Mouse (Mus musculus) hindbrain, embryonic 10.5 days (tissue): ENCODE results near the gene Babam1. TPM values are rescaled to one million over a fixed set of nuclear protein-coding genes. Genes with fewer than 3 reads are reported as not detected.

ENCODE experiments used
- DNase-seq: peaks from one replicate; pipeline ENCODE4 v3.0.0-alpha.2; 2017; ENCODE audit warnings: low spot score
- H3K27ac ChIP-seq: fragments of 300-500 bp; sonication (generic); 2 replicates; pipeline ENCODE4 v1.5.1; 2016; ENCODE audit warnings: mild to moderate bottlenecking, moderate library complexity
- H3K27me3 ChIP-seq: fragments of 300-500 bp; sonication (generic); 2 replicates; pipeline ENCODE4 v1.6.1; 2016; ENCODE audit warnings: mild to moderate bottlenecking; ENCODE audit not compliant: poor library complexity, insufficient read depth, severe bottlenecking
- H3K36me3 ChIP-seq: fragments of 300-500 bp; sonication (generic); 2 replicates; pipeline ENCODE4 v1.6.1; 2016; ENCODE audit warnings: mild to moderate bottlenecking, moderate library complexity
- H3K4me1 ChIP-seq: fragments of 300-500 bp; sonication (generic); replicated peaks from 2 replicates; pipeline ENCODE4 v1.6.1; 2016; ENCODE audit warnings: mild to moderate bottlenecking
- H3K4me3 ChIP-seq: fragments of 300-500 bp; sonication (generic); 2 replicates; pipeline ENCODE4 v1.5.1; 2016; ENCODE audit warnings: mild to moderate bottlenecking, moderate library complexity
- H3K9me3 ChIP-seq: fragments of 300-500 bp; sonication (generic); 2 replicates; pipeline ENCODE4 v1.6.1; 2016; ENCODE audit warnings: mild to moderate bottlenecking, moderate library complexity
- WGBS: fragments of 180-500 bp; shearing (Covaris S2); methylation state at CpG from one replicate; pipeline ENCODE4 v1.1.7; 2016; 5-methylcytosine and 5-hydroxymethylcytosine counted together
- polyA plus RNA-seq: library from polyadenylated mRNA; unstranded; fragments of >200 nt; fragmentation: Nextera tagmentation; extraction: Ambion mirVana; gene quantifications from 2 replicates; pipeline ENCODE4 v1.2.1, GENCODE M21; 2016

Gene Babam1
- polyA plus RNA-seq, 1 experiment from 2014 or later = 121 TPM

DNA sequence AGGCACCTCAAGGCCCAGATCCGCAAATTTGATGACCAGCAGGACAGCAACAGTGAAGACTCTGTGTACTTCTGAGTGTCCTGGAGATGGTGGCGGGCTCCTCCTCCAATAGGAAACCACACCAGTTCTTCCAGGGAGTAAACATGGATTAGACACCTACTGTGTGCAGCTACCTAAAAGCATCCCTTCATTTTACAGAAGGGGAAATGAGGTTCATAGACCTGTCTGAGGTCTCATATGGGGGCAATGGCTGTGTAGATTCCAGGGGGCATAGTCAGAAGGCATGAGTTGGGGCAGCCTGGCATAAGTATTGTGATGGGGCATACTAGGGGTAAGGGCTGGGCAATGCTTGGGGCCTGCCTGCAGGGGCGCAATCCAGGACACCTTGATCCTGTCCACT is 23.7 kb upstream of the Babam1 start:
- Histone ChIP-seq H3K4me3 (peak overlapping the region; percentile 14; the same call in 1 of the 2 replicates), H3K36me3 (peaks cover 83% of the 10 kb centered on the region), H3K4me1 (peaks cover 55% of the 10 kb centered on the region), H3K27ac (no peak overlapping the region), H3K27me3 (peaks cover 9% of the 10 kb centered on the region; the same call in 1 of the 2 replicates), H3K9me3 (no peaks in the 10 kb centered on the region)
- no peak for DNase-seq
- WGBS = 89% methylated on average over 3 of the region's 3 CpGs

DNA sequence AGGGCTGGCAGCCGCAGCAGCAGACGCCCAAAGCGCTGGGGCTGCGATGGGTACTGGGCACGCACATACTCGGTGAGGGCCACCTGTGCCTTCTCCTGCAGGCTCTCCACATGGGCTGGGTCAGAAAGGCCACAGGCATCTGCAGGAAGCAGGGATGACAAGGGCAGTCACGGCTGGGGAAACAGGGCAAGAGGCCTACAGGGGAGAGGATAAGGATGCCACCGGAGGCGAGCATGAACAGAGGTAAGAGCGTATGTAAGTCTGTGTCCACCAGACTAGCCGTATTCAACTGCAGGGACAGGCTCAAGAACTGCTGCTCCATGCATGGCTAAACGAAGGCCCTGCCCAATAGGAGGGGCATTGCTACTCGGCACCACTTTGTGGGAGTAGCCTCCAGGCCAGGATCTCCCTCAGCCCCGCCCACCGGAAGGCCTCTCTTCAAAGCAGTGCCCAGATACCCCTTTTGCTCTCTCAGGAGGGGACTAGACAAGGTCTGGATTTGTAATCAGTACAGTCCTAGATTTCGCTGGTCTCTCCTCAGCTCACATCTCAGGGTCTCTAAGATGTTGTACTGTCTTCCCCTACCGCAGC is 21.9 kb upstream of the Babam1 start:
- peaks cover 9% of the 10 kb centered on the region; the same call in 1 of the 2 replicates for H3K27me3 ChIP-seq
- H3K9me3 ChIP-seq = no peaks in the 10 kb centered on the region
- 72% methylated on average over 17 of the region's 17 CpGs for WGBS
- H3K4me3 ChIP-seq = peak overlapping the region; percentile 98; the same call in 1 of the 2 replicates
- DNase-seq = no peak
- H3K36me3 ChIP-seq = peaks cover 81% of the 10 kb centered on the region
- H3K4me1 ChIP-seq = peaks cover 61% of the 10 kb centered on the region
- peak overlapping the region; percentile 81; the same call in 1 of the 2 replicates for H3K27ac ChIP-seq

DNA sequence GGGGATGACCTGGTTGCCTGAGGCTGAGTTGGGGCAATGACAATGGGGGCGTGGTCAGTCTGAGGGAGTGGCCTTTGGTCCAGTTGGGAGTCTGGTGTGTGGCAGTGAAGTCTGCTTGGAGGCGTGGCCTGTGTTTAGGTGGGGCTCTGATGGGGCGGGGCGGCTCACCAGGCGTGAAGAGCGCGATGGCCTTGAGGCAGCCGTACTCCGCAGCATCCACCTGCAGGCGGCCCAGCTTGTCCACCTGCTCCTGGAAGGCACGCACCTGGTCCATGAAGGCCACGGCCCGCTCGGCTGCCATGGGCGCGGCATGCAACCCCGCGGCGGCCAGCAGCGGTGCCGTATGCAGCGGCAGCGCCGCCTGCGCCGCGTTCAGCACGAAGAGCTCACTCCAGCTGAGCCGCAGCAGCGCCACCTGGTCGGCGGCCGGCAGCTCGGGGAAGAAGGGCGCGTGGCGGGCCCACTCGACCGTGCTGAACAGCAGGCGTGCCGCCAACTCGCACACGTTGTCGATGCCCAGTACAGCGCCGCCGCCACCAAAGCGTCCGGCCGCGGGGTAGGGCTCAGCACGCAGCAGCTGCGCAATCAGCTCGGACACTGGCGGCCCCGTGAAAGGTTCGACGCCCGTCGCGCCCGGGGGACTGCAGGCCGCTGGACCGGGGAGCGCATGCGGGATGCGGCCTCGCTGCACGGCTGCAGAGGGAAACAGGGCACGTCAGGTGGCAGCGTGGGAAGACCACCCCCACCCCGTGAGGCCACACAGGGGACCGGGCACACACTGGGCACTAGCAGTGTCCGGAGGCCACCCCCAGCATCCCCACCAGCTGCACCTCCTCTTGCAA is 20.9 kb upstream of the Babam1 start:
- Histone ChIP-seq H3K4me3 (peak overlapping the region; percentile 98), H3K9me3 (no peaks in the 10 kb centered on the region), H3K4me1 (peaks cover 66% of the 10 kb centered on the region), H3K27ac (peak overlapping the region; percentile 81), H3K27me3 (peaks cover 9% of the 10 kb centered on the region; the same call in 1 of the 2 replicates), H3K36me3 (peaks cover 77% of the 10 kb centered on the region)
- WGBS = 6% methylated on average over 74 of the region's 74 CpGs
- peak; percentile 73 for DNase-seq

DNA sequence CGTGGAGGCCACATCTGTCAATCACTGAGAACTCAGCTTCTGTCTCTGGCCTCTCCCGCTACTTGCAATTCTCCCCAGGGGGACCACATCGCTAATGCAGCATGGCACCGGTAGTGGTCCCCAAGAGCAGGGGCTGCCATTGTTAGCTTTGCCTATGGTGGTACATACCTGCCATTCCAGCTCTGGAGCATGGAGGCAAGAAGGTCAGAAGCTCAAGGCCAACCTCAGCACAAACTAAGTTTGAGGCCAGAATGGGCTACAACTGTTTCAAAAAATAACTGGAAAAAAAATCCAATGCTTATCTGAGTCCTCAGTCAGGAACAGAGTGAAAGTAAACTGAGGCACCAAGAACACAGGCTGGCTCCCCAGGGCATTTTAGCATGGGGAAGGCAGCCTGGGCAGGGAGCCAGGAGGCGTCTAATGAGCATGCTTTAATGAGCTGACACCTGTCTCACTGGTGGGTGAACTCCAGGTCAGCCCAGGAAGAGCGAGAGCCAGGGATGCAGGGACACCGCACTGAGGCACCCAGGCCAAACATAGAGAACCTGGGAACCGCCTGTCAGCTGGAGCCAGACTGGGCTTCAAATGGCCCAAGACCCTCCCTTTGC is 20.1 kb upstream of the Babam1 start:
- no peak for DNase-seq
- Histone ChIP-seq H3K4me3 (peak overlapping the region; percentile 98), H3K9me3 (no peaks in the 10 kb centered on the region), H3K27me3 (peaks cover 9% of the 10 kb centered on the region; the same call in 1 of the 2 replicates), H3K27ac (peak overlapping the region; percentile 81), H3K4me1 (peaks cover 66% of the 10 kb centered on the region), H3K36me3 (peaks cover 76% of the 10 kb centered on the region)
- WGBS = 41% methylated on average over 8 of the region's 8 CpGs

DNA sequence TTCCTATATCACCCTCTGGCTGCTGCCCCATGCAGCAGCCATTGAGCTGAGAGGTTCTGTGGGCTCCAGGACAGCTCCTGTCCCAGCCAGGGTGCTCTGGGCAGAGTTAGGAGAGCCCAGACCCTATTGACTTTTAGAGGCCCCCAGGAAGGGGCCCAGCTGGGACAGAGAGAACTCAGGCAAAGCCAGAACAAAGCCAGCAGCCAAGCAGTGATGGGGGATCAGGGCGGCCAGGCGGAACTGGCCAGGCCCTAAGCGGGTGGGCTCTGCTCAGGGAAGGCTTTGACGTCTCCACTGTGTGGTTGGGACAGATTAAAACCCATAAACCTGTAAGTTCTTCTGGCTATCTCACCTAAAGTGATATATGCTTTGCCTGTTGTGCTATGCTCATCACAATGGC is 17.7 kb upstream of the Babam1 start:
- no peak for DNase-seq
- peaks cover 51% of the 10 kb centered on the region for H3K36me3 ChIP-seq
- H3K9me3 ChIP-seq = no peaks in the 10 kb centered on the region
- WGBS = 21% methylated on average over 4 of the region's 4 CpGs
- peaks cover 87% of the 10 kb centered on the region for H3K4me1 ChIP-seq
- H3K27me3 ChIP-seq = peaks cover 9% of the 10 kb centered on the region; the same call in 1 of the 2 replicates
- peak overlapping the region; percentile 98 for H3K4me3 ChIP-seq
- H3K27ac ChIP-seq = peak overlapping the region; percentile 99

DNA sequence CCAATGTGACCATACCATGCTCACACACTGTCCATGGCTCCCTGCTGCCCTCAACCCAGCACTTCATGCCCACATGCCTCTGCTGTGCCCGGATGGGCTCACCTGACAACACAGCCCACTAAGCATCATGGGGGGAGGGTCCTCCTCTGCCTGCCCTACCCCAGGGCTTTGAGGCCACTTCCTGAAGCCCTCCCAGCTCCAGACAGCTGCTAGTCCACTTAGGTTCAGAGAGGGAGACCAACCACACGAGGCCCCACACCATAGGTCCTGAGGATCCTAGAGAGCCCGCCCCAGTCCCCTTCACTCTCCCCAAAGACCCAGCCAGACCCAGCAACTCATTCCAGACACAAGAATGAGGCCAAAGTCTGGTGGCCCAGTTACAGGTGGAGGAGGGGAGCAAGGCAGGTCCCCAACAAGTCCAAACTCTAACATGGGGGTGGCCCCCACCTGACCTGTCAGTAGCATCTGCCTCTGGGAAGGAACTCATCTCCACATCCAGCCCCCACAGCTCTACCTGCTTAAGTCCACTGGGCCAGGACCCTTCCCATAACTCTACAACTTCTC is 17.1 kb upstream of the Babam1 start:
- Histone ChIP-seq H3K27ac (peak overlapping the region; percentile 99), H3K27me3 (peaks cover 9% of the 10 kb centered on the region; the same call in 1 of the 2 replicates), H3K4me1 (peaks cover 87% of the 10 kb centered on the region), H3K4me3 (peak overlapping the region; percentile 98), H3K36me3 (peaks cover 45% of the 10 kb centered on the region), H3K9me3 (no peaks in the 10 kb centered on the region)
- WGBS = 26% methylated on average over 3 of the region's 3 CpGs
- no peak for DNase-seq

DNA sequence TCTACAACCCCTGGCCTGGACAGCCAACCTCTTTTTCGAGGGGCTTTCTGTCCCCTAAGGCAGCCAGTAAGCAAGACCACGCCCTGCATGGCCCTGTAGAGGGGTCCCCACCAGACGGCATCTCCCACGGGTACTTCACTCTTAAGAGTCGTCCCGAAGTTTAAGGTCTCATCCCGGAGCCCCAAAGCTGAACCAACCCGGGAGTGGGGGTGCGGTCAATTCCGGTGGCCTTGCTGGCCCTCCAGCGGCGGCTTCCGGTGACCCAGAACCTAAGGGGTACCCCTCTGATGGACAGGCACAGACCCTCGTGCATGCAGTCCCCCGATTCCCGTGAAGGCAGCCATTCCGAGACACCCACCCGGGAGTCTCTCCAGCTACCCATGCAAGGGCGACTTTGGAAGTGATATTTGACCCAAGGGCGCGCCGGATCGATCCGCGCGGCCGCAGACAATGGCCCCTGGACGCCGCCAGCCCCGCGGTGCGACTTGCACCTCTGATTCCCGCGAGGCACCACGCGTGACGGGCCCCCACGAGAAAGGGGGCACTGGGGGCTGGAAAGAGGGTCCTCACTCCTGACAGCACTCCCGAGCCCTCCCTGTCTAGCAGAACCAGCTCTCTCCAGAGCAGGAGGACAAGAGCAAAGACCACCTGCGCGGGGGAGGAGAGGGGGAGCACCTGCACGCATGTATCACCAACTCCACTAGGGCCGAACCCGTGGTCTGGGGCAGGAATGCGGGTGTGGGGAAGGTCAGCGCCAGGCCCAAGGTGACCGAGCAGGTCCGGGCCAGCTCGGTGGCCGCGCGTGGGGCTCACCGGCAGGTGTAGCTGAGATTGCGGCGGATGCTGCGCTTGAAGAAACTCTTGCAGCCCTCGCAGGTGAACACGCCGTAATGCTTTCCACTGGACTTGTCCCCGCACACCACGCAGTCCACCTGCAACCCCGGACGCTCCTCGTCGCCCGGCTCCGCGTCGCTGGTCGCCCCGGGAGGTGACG is 16.2 kb upstream of the Babam1 start:
- Histone ChIP-seq H3K27ac (peak overlapping the region; percentile 99), H3K27me3 (peaks cover 9% of the 10 kb centered on the region; the same call in 1 of the 2 replicates), H3K4me1 (peaks cover 80% of the 10 kb centered on the region), H3K9me3 (no peaks in the 10 kb centered on the region), H3K36me3 (peaks cover 36% of the 10 kb centered on the region), H3K4me3 (peak overlapping the region; percentile 98)
- peak; percentile 47 for DNase-seq
- WGBS = 1% methylated on average over 72 of the region's 72 CpGs

DNA sequence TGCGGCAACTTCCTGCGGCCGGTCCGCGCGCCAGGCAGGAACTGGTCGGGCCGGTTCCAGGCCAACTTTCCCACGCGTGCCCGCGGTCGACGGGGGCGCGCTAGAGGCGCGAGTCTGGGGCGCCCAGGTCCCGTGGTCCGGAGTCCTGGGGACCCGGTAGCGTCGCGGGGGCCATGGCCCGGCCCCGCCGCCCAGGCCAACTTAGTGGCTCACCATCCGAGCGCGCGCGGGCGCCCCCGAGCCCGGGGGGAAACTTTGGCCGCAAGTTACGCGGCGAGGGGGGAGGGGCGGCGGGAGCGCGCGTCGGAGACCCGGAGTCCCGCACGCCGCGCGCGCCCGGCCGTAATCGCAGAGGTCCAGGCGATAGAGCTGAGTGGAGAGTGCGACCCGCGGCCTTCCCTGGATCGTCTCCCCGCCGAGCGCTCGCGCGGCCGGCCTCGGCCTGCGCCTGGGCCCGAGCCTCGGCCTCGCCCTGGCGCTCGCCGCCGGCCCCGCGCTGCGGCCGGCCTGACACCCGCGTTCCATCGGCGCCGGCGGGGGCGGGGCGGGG is 15.2 kb upstream of the Babam1 start, which contains the start of gene Nr2f6:
Nr2f6 (minus strand) TSS at position 540 of the 550 bp plus-strand sequence.
- H3K9me3 ChIP-seq = no peaks in the 10 kb centered on the region

DNA sequence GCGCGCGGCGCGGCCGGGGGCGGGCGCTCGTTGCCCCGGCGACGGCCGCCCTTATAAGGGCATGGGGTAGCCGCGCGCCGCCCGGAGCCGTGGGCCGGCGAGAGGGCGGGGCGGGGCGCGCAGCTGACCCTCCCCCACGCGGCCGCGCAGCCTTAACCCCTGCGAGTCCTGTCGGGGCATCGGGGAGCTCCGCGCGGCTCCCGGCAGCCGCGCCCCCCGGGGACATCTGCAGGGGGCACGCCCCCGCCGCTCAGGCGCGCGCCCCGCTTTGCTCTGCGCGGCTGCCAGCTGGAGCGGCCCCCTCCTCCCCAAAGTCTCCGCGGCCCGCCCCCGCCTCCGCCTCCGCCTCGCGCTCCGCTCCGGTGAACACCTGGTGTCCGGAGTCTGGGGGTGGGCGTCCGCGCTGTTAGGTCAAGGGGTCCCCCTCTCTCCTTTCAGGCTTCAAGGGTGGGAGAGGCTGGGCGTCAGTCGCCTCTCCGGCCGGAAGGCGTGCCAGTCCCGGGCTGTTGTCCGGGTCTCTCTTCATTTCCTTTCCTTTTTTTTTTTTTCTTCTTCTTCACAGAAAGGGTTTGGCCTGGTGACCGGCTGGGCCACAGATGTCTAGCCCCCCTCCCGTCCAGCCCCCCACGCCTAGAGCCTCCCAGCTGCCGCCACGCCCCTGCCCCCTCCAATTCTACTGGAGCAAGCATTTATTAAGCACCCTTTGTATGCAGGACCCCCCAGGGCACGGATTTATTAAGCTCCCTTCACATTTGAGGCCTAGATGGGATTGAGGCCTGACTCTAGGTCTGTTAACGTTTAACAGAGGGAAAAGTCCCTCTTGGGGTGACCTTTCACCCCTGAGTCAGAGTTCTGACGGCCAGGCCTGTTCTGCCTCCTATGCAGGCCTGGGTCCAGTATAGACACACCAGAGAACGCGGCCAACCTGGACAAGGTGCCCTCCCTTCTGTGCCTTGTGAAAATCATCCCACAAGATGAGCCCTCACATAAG is 14.4 kb upstream of the Babam1 start:
- H3K36me3 ChIP-seq = peaks cover 18% of the 10 kb centered on the region
- H3K4me3 ChIP-seq = peak overlapping the region; percentile 98
- H3K9me3 ChIP-seq = no peaks in the 10 kb centered on the region
- no peaks in the 10 kb centered on the region for H3K27me3 ChIP-seq
- peak; percentile 92 for DNase-seq
- peaks cover 66% of the 10 kb centered on the region for H3K4me1 ChIP-seq
- H3K27ac ChIP-seq = peak overlapping the region; percentile 99
- WGBS = under 1% methylated on average over 79 of the region's 80 CpGs

More for the DNA sequence above, 15.2 kb upstream of the Babam1 start, which contains the start of gene Nr2f6:
- peaks cover 6% of the 10 kb centered on the region; the same call in 1 of the 2 replicates for H3K27me3 ChIP-seq
- H3K36me3 ChIP-seq = peaks cover 26% of the 10 kb centered on the region
- H3K4me3 ChIP-seq = peak within 1 kb of the TSS; percentile 98
- H3K27ac ChIP-seq = peak within 1 kb of the TSS; percentile 99
- peak; percentile 83 for DNase-seq
- 2% methylated on average over 89 of the region's 89 CpGs for WGBS
- peaks cover 73% of the 10 kb centered on the region for H3K4me1 ChIP-seq

DNA sequence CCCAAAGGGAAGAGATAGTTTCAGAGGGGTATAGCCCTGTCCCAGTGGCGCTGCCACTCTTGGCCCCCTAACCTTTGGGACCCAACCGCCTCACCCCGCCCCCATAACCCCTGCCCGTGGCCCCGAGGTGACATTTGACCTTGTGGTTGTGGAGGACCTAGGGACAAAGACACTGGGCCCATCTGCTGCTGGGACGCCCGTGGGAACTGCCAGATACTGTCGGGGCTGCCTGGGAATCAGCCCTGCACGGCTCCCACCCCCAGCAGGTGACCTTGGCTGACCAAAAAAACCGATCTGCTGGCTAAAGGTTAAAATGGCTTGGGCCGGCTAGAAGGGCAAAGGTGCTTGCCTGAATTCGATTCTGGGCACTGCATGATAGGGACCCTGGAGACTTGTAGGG is 13.3 kb upstream of the Babam1 start:
- peak; percentile 73 for DNase-seq
- Histone ChIP-seq H3K36me3 (peaks cover 7% of the 10 kb centered on the region), H3K27ac (peak overlapping the region; percentile 99), H3K4me1 (peaks cover 54% of the 10 kb centered on the region), H3K4me3 (peak overlapping the region; percentile 98), H3K9me3 (no peaks in the 10 kb centered on the region), H3K27me3 (no peaks in the 10 kb centered on the region)
- WGBS = 6% methylated on average over 12 of the region's 12 CpGs
